Mouse (Mus musculus) heart, postnatal 25 days (tissue): ENCODE results near the gene Gm38655. TPM values are rescaled to one million over a fixed set of nuclear protein-coding genes. Genes with fewer than 3 reads are reported as not detected.
A peak's percentile ranks its signal among the peaks of the same experiment; 100 is the strongest.
"Not testable (repeated sequence)": the region's sequence is repeated elsewhere in the genome, so short reads cannot be mapped to it uniquely, and the experiment has no call there.

Experiments used
- DNase-seq: peaks from one replicate; pipeline ENCODE4 v3.0.0; 2022; ENCODE audit warnings: low spot score
- intact Hi-C: fragments of 180-260 bp; cut with DNase I; formaldehyde crosslinking; loops from one replicate; pipeline ENCODE4 v1.15.1; 2025
- total RNA-seq, 2 experiments: library from RNA; stranded (reverse); gene quantifications; 2 replicates each; pipeline ENCODE4 v1.2.3; 2021

Gm38655 gene
- total RNA-seq, 2 experiments from 2014 or later: not detected

GRCm38 (mm10) chr17:25183232-25183631 is 8.0 kb upstream of the Gm38655 start:
- DNase-seq: no peak

GRCm38 (mm10) chr17:25172558-25172957 is 2.7 kb downstream of the Gm38655 start:
- DNase-seq: no peak
- intact Hi-C loops: no loop called here

More at GRCm38 (mm10) chr17:25183232-25183631, 8.0 kb upstream of the Gm38655 start:
- intact Hi-C loops: loop anchor here (5.0 kb wide), 4 partner anchors 46 to 296 kb away; partner anchors contain the start of genes Cramp1l, Ift140, Nubp2 and Spsb3

- intact Hi-C loops: no loop called here
- DNase-seq: no peak
Measured at GRCm38 (mm10) chr17:25169706-25170105, 5.6 kb downstream of the Gm38655 start.

- no peak for DNase-seq
- intact Hi-C loops: no loop called here
Measured at GRCm38 (mm10) chr17:25165970-25166671, 9.2 kb downstream of the Gm38655 start.

GRCm38 (mm10) chr17:25164770-25165169 is 10.5 kb downstream of the Gm38655 start:
- no peak for DNase-seq
- intact Hi-C loops: no loop called here

- no peak for DNase-seq
- intact Hi-C loops: no loop called here
Measured at GRCm38 (mm10) chr17:25163387-25163786, 11.9 kb downstream of the Gm38655 start.

GRCm38 (mm10) chr17:25162161-25162560 is 13.1 kb downstream of the Gm38655 start, which contains the start of gene Ccdc154:
TSS of gene Ccdc154 (plus strand) at chr17:25162461.
- intact Hi-C loops: no loop called here
- no peak for DNase-seq

- DNase-seq: no peak
- intact Hi-C loops: loop anchor here (5.0 kb wide), 1 partner anchor 42 kb away; the partner anchor contains the start of gene BC003965
Measured at GRCm38 (mm10) chr17:25139960-25140359, 35.3 kb downstream of the Gm38655 start.

- DNase-seq: no peak
- intact Hi-C loops: loop anchor here (5.0 kb wide), 1 partner anchor 43 kb away; the partner anchor contains the start of gene BC003965
Measured at GRCm38 (mm10) chr17:25138803-25139202, 36.5 kb downstream of the Gm38655 start.

- DNase-seq: no peak
- intact Hi-C loops: loop anchor here (5.0 kb wide), 1 partner anchor 47 kb away; the partner anchor contains the start of gene BC003965
Measured at GRCm38 (mm10) chr17:25135622-25136021, 39.6 kb downstream of the Gm38655 start.

- intact Hi-C loops: loop anchor here (5.0 kb wide), 1 partner anchor 139 kb away; the partner anchor contains the start of gene Ube2i
- DNase-seq: peak; percentile 88
Measured at GRCm38 (mm10) chr17:25133275-25133698, 42.0 kb downstream of the Gm38655 start, which contains the start of gene Clcn7. TSS of gene Clcn7 (plus strand) at chr17:25133391.

- intact Hi-C loops: loop anchor here (2.0 to 5.0 kb wide), 2 partner anchors 13 to 142 kb away; partner anchors contain the start of gene Ube2i
- DNase-seq: no peak
Measured at GRCm38 (mm10) chr17:25130060-25130459, 45.2 kb downstream of the Gm38655 start.

GRCm38 (mm10) chr17:25127681-25128080 is 47.6 kb downstream of the Gm38655 start:
- intact Hi-C loops: loop anchor here (10.0 kb wide), 1 partner anchor 383 kb away; no protein-coding TSS in a partner anchor
- no peak for DNase-seq

GRCm38 (mm10) chr17:25127079-25127478 is 48.2 kb downstream of the Gm38655 start:
- DNase-seq: no peak
- intact Hi-C loops: loop anchor here (10.0 kb wide), 1 partner anchor 382 kb away; no protein-coding TSS in a partner anchor

GRCm38 (mm10) chr17:25125442-25126060 is 49.7 kb downstream of the Gm38655 start:
- intact Hi-C loops: loop anchor here (10.0 kb wide), 1 partner anchor 381 kb away; no protein-coding TSS in a partner anchor
- DNase-seq: not testable (repeated sequence)

- no peak for DNase-seq
Measured at GRCm38 (mm10) chr17:25123979-25124378, 51.3 kb downstream of the Gm38655 start.

More at GRCm38 (mm10) chr17:25123979-25124378, 51.3 kb downstream of the Gm38655 start:
- intact Hi-C loops: loop anchor here (10.0 kb wide), 1 partner anchor 379 kb away; no protein-coding TSS in a partner anchor
